Mouse (Mus musculus): ENCODE measurements at regions not wholly inside any gene's neighbourhood (a gene's known extent, or its start where the extent isn't known, plus 50 kb on each side); places are given as distances from the start of the nearest gene placed in this dataset.

DNA sequence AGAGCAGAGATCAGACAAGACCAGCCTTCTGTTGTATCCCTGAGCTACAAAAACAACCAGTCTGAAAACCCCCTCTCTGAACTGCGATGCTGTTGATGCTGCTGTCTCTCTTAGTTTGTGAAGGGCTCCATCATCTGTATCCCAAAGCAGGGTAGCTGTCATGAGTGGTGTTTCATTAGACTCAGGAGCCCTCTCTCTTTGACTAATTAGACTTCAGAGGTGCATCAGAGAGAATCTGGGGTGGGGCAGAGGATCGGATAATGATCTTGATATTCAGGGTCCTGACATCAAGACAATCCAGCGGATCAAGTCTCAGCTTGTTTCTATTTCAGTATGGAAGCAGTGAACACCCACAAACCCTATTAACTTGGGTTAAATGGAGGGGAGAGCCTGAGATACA is 70.6 kb upstream of the Slc24a4 start:
- no peak for DNase-seq

DNA sequence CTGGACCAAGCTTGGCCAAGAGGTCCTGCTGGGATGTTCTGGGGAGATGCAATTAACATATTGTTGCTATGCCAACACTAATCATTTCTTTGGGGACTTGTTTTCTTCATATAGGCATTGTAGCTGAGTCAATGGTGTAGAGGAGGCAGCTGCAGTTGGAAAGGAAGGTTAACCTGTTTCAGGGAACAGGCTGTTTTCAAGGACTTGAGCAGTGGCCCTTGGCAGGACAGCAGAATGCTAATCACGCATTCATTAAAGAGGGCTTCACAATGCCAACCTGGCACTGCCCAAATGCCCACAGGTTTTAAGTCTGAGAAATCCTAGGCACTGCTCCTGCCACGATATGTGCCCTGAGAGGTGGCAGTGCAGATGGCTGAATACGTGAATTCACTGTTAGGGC is 70.1 kb upstream of the Slc24a4 start:
- peak; percentile 24 to 55 for DNase-seq

DNA sequence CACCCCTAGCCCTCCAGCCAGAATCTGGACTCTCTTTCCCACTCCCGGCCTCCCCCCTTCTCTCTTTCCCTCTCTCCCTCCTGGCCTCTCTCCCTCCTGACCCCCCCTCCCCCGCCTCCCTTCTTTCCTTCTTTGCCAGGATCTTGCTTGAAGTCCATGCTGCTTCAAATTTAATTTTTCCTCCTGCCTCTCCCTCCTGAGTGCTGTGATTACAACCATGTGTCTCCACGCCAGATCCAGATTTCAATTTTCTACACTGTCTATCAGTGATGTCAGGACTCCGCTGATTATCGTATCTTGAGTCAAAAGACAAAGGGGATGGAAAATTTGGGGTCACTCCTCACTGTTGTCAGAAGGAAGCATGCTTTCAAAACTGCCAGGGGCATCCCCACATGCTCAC is 67.4 kb upstream of the Slc24a4 start:
- no peak for DNase-seq

DNA sequence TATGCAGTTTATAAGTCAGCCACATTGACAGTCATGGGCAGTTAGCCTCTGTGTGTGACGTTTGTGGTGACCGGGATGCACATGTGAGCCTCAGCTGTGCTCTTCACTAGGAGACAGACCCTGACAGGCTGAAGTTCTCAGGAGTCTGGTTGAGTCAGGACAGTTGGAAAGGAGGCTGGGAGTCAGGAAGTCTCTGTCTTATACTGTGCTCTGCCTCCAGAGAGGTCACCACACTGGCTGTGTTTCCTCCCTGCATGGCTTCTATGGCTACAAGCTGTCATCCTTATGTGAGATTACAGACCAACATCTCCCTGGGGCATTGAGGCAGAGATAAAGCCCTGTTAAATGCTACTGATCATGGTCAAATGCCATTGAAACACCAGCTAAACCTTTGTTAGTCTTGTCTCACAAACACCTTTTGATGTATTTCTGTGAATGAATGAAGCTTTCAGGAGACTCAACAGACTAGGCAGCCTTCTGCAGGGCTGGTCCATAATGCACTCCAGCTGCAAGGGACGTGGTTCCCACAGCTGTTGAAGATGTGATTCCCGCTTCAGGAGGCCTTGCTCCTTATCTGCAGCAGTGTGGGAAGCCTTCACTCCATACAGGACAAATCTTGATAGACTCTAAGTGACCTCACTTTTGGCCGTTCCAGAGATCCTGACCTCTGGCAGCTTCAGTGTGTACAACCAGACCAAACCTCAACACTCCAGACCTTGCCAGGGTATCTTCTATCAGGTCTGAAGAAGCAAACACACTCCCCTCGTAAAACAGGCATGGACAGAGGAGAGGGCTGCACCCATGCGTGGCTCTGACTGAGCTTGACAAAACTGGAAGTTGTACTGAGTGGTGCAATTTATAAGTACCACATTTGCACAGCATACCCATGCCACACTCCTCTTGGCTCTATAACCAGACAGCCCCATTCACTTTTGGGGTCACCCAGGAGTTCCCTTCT is 66.6 kb upstream of the Slc24a4 start:
- DNase-seq, result peak in 1 of 2 experiments; percentile 41

DNA sequence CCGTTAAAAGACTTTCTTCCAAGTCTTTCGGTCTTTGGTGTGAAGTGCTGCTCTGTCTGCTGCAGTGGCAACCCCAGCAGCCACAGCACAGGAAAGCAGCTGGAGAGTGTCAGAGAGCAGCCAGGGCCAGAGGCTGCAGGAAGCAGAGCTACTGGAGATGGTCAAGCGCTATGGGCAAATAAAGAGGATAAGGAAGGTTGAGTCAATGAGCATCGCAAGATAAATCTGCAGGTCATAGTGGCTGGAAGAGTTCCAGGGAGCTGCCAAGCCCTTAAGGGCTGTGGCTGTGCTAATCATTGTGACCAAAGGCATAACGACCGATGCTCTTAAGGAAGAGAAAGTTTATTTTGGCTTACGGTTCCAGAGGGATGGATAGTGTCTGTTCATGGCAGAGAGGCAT is 65.9 kb upstream of the Slc24a4 start:
- peak; percentile 7 to 44 for DNase-seq

DNA sequence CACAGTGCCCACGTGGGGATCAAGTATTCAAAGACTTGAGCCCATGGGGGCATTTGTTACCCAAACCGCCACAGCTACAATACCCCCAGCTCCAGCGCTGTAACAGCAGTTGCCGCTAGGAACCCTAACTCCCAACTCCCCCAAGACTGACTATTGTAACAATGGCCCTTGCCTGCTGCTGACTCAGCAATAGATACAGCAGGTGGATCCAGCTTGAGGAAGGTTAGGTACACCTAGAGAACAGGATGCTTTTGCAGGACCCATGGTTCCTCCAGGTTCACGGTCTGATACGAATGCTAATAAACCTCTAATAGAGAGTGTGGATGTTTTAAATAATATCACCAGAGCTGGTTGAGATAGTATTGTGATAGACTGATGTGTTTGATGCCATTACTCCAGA is 65.3 kb upstream of the Slc24a4 start:
- no peak for DNase-seq

DNA sequence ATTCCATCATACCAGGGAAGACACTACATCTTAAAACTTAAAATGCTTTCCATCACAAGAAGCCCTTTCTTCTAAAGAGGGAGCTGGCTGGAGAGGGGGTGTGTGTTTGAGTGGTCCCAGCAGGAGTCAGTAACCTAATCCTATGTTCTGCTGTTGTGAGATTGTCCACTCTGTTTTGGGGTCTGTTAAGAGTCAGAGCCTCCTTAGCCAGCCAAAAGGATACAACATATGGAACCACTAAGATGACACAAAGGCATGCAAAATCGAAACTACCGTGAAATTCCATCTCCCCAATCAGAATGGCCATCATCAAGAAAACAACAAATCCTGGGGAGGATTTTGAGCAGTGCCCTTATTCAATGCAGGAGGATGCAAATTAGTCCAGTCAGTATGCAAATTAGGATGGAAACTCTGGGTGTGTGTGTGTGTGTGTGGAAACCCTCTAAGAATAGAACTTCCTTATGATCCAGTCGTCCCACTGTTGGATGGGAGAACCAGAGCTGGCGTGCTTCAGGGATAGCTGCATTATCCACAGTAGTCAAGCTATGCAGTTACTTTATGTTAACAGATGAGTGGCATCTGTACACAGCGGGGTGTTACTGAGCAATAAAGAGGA is 63.7 kb upstream of the Slc24a4 start:
- DNase-seq, result no peak

DNA sequence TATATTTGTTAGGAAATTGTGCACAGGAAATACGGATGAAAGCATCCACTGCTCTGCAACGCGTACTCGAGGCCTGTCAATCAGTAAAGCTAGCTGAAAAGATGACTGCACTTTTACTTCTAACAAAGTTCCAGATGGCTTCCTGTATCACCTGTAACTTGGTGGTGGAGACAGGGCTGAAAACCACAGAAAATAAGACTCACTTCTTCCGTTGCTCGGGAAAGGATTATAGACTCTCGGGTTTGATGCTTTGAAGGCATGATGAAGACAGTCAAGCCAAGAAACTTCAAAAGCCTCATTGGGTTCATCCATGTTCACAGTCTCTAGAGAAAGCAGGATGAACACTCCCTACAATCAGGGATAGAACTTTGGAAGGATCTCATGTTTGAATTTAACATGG is 60.8 kb upstream of the Slc24a4 start:
- no peak for DNase-seq

DNA sequence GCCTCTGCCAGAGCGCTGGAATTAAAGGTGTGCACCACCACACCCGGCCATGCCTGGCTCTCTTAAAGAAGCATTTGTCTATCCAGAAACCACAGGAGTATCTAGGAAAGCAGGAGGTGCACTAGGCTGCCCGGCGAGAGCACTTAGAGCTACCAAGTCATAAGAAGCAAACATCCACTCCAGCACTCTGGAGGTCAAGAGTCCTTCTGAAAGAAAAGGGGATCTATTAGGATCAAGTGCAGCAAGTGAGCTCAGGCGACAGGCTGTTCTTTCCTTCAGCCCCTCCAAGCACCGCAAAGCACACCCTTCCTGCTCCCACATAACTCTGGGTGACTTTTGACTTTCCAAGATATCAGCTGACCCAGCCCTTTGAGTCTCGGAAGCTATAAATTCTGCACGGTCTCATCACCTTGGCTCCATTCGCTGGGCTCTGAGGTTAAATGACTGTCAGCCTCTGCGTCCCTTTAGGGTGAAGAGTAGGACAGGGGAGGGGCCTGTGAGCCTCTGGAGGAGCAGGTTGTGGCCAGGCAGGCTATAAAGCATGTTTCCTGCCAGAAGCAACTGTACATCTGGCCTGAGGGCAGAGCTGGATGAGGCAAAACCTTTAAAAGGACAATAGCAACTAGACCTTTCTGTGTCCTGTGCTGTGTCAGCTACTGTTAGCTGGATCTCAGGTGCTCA is 58.9 kb upstream of the Slc24a4 start:
- peak; percentile 9 to 42 for DNase-seq

DNA sequence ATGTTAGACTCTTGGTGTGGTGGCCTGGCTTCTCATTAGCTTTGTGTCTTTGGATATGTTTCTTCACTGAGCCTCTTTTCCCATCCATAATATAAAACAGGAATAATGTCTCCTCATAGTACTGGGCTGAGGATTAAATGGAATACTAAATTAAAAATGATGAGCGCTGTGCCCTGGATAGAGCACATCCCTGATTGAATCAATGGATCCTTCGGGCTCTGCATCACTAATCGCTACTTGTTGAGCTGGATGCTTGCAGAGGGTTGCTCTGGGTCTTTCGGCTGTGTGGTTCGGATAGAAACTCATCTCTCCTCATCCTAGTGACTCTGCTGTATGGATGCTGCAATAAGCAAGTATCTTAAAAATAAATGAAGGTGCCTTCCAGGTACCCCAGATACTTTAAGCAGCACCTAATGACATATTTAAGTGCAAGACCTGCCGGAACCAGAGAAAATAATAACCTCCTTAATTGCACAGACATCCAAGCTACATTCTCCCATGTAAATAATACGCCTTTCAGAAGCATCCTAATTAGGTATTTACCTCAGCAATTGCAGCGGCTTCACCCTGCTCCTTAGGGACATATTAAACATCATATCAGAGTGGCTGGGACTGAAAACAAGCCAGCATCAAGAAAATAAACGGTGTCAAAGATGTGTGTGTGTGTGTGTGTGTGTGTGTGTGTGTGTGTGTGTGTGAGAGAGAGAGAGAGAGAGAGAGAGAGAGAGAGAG is 56.5 kb upstream of the Slc24a4 start:
- no peak for DNase-seq

DNA sequence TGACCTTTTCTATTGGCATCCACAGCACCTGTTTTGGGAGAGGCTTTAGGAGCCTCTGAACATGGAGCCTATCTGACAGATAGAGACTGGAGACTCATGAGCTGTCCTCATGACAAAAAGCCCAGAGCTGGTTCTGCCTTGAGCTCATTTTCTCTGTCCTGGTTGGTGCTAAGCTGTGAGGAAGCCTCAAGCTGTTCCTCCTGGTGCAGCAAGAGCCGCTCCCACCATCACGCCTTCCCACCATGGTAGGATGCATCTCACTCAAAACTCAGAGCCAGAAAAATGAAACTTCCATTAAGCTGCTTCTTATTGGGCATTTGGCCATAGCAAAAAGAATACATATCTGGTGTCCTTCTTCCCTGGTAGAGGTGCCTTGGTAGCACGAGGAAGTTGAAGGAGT is 55.0 kb upstream of the Slc24a4 start:
- no peak for DNase-seq

DNA sequence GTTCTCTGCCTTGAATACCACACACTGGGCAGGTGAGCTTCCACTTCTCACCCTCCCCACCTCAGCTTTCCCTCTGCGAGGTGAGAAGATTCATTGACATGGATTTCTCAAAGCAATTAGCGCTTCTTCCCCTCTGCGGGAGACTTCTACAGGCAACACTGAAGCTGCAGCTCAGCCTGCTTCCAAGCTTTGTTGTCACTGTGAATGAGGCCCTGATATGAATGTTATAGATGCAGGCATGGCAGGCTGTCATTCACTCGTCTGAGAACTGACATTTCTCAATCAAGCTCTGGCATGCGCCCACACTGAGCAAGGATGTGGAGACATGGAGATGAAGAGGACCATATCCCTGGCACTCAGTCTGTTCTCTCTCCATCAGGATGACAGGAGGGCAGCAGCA is 52.2 kb upstream of the Slc24a4 start:
- no peak for DNase-seq

All from kidney, postnatal 25 days (tissue).